Mouse (Mus musculus): Measurements from ENCODE around the gene Trmt5.

- no peak for TF ChIP-seq CTCF (IDR thresholded peaks at IDR 0.05; ENCODE audit: low read depth, low read length)
- no peak for TF ChIP-seq POLR2A (IDR thresholded peaks at IDR 0.05; ENCODE audit: borderline replicate concordance, low read depth, low read length)
Measured at GRCm38 (mm10) chr12:73269933-73270332, 16.6 kb downstream of the Trmt5 start.
